Mouse (Mus musculus): ENCODE measurements around the gene Nadk2. TPM values are rescaled to one million over a fixed set of nuclear protein-coding genes. Genes with fewer than 3 reads are reported as not detected.

Nadk2 gene
- polyA plus RNA-seq, 1 experiment from 2014 or later: 23.1 TPM

- Histone ChIP-seq H3K4me2 (replicated peaks) (no peak overlapping the region), H3K9ac (replicated peaks) (no peak overlapping the region), H3K36me3 (peaks cover 70% of the 10 kb centered on the region), H3K27ac (replicated peaks) (no peak overlapping the region), H3K4me3 (no peak overlapping the region), H3K9me3 (no peaks in the 10 kb centered on the region), H3K4me1 (no peaks in the 10 kb centered on the region), H3K27me3 (no peaks in the 10 kb centered on the region)
- no peak for ATAC-seq (replicated peaks)
- 96% methylated on average over 4 of the region's 4 CpGs for WGBS
These were observed 47.8 kb downstream of the Nadk2 start for GRCm38 (mm10) chr15:9118852-9119251.

GRCm38 (mm10) chr15:9120081-9120480 is 49.0 kb downstream of the Nadk2 start:
- no peak overlapping the region for H3K4me3 ChIP-seq
- peaks cover 70% of the 10 kb centered on the region for H3K36me3 ChIP-seq
- H3K4me1 ChIP-seq: no peaks in the 10 kb centered on the region
- H3K27me3 ChIP-seq: no peaks in the 10 kb centered on the region
- WGBS: 93% methylated on average over 2 of the region's 2 CpGs
- H3K4me2 ChIP-seq (replicated peaks): no peak overlapping the region
- peak overlapping the region; percentile 42; the same call in 1 of the 2 replicates for H3K27ac ChIP-seq (replicated peaks)
- H3K9me3 ChIP-seq: no peaks in the 10 kb centered on the region
- no peak overlapping the region for H3K9ac ChIP-seq (replicated peaks)
- peak; percentile 80 for ATAC-seq (replicated peaks)

- H3K9ac ChIP-seq (replicated peaks): no peak overlapping the region
- no peaks in the 10 kb centered on the region for H3K4me1 ChIP-seq
- no peaks in the 10 kb centered on the region for H3K9me3 ChIP-seq
- H3K36me3 ChIP-seq: peaks cover 56% of the 10 kb centered on the region
- no peak overlapping the region for H3K4me2 ChIP-seq (replicated peaks)
- no peak for ATAC-seq (replicated peaks)
- no peak overlapping the region for H3K4me3 ChIP-seq
- WGBS: 92% methylated on average over 4 of the region's 4 CpGs
- no peaks in the 10 kb centered on the region for H3K27me3 ChIP-seq
- no peak overlapping the region for H3K27ac ChIP-seq (replicated peaks)
These were observed 51.9 kb downstream of the Nadk2 start for GRCm38 (mm10) chr15:9122989-9123388.

- Histone ChIP-seq H3K36me3 (peaks cover 53% of the 10 kb centered on the region), H3K27ac (replicated peaks) (no peak overlapping the region), H3K27me3 (no peaks in the 10 kb centered on the region), H3K9ac (replicated peaks) (no peak overlapping the region), H3K4me3 (no peak overlapping the region), H3K4me2 (replicated peaks) (no peak overlapping the region), H3K9me3 (no peaks in the 10 kb centered on the region), H3K4me1 (no peaks in the 10 kb centered on the region)
- 93% methylated on average over 21 of the region's 21 CpGs for WGBS
- ATAC-seq (replicated peaks): no peak
These were observed 53.8 kb downstream of the Nadk2 start for GRCm38 (mm10) chr15:9124856-9125255.

GRCm38 (mm10) chr15:9127051-9127791 is 56.2 kb downstream of the Nadk2 start:
- peaks cover 53% of the 10 kb centered on the region for H3K36me3 ChIP-seq
- no peaks in the 10 kb centered on the region; the same call in 1 of the 2 replicates for H3K4me1 ChIP-seq
- H3K27ac ChIP-seq (replicated peaks): no peak overlapping the region
- ATAC-seq (replicated peaks): no peak
- H3K4me3 ChIP-seq: no peak overlapping the region
- H3K4me2 ChIP-seq (replicated peaks): no peak overlapping the region
- H3K9me3 ChIP-seq: no peaks in the 10 kb centered on the region
- WGBS: 93% methylated on average over 7 of the region's 7 CpGs
- no peak overlapping the region for H3K9ac ChIP-seq (replicated peaks)
- no peaks in the 10 kb centered on the region for H3K27me3 ChIP-seq

GRCm38 (mm10) chr15:9130772-9131498 is 59.9 kb downstream of the Nadk2 start:
- no peak overlapping the region for H3K4me3 ChIP-seq
- 0 out of 2 replicates have a peak, but pooled peaks have one; percentile 20 for ATAC-seq (replicated peaks)
- no peaks in the 10 kb centered on the region for H3K27me3 ChIP-seq
- WGBS: 73% methylated on average over 9 of the region's 9 CpGs
- H3K4me2 ChIP-seq (replicated peaks): no peak overlapping the region
- peaks cover 30% of the 10 kb centered on the region for H3K36me3 ChIP-seq
- no peaks in the 10 kb centered on the region for H3K9me3 ChIP-seq
- H3K9ac ChIP-seq (replicated peaks): no peak overlapping the region
- H3K4me1 ChIP-seq: peaks cover 12% of the 10 kb centered on the region
- no peak overlapping the region; the same call in 1 of the 2 replicates for H3K27ac ChIP-seq (replicated peaks)

GRCm38 (mm10) chr15:9131499-9131888 is 60.4 kb downstream of the Nadk2 start:
- no peak overlapping the region for H3K27ac ChIP-seq (replicated peaks)
- H3K9ac ChIP-seq (replicated peaks): no peak overlapping the region
- H3K9me3 ChIP-seq: no peaks in the 10 kb centered on the region
- WGBS: 85% methylated on average over 4 of the region's 4 CpGs
- no peaks in the 10 kb centered on the region for H3K27me3 ChIP-seq
- peaks cover 36% of the 10 kb centered on the region for H3K36me3 ChIP-seq
- H3K4me2 ChIP-seq (replicated peaks): no peak overlapping the region
- peaks cover 12% of the 10 kb centered on the region for H3K4me1 ChIP-seq
- ATAC-seq (replicated peaks): no peak
- no peak overlapping the region for H3K4me3 ChIP-seq

GRCm38 (mm10) chr15:9132693-9133443 is 61.8 kb downstream of the Nadk2 start:
- Histone ChIP-seq H3K9me3 (no peaks in the 10 kb centered on the region), H3K36me3 (peaks cover 41% of the 10 kb centered on the region), H3K27ac (replicated peaks) (peak overlapping the region; percentile 41), H3K4me1 (peaks cover 20% of the 10 kb centered on the region), H3K27me3 (no peaks in the 10 kb centered on the region), H3K4me2 (replicated peaks) (no peak overlapping the region), H3K9ac (replicated peaks) (no peak overlapping the region), H3K4me3 (no peak overlapping the region)
- peak; percentile 65 for ATAC-seq (replicated peaks)
- WGBS: 64% methylated on average over 13 of the region's 13 CpGs

GRCm38 (mm10) chr15:9134891-9135507 is 63.9 kb downstream of the Nadk2 start:
- H3K4me2 ChIP-seq (replicated peaks): no peak overlapping the region
- H3K4me1 ChIP-seq: peaks cover 39% of the 10 kb centered on the region
- H3K9ac ChIP-seq (replicated peaks): no peak overlapping the region
- H3K27ac ChIP-seq (replicated peaks): no peak overlapping the region
- no peaks in the 10 kb centered on the region for H3K9me3 ChIP-seq
- H3K4me3 ChIP-seq: no peak overlapping the region
- no peaks in the 10 kb centered on the region for H3K27me3 ChIP-seq
- WGBS: 80% methylated on average over 6 of the region's 6 CpGs
- no peak for ATAC-seq (replicated peaks)
- peaks cover 35% of the 10 kb centered on the region for H3K36me3 ChIP-seq

- peak overlapping the region; percentile 56 for H3K4me2 ChIP-seq (replicated peaks)
- H3K9me3 ChIP-seq: no peaks in the 10 kb centered on the region
- H3K9ac ChIP-seq (replicated peaks): peak overlapping the region; percentile 53
- no peaks in the 10 kb centered on the region for H3K27me3 ChIP-seq
- peaks cover 42% of the 10 kb centered on the region for H3K4me1 ChIP-seq
- ATAC-seq (replicated peaks): no peak
- peak overlapping the region; percentile 62 for H3K4me3 ChIP-seq
- WGBS: 28% methylated on average over 10 of the region's 10 CpGs
- H3K27ac ChIP-seq (replicated peaks): no peak overlapping the region
- H3K36me3 ChIP-seq: peaks cover 21% of the 10 kb centered on the region
These were observed 68.4 kb downstream of the Nadk2 start for GRCm38 (mm10) chr15:9139447-9139846.

GRCm38 (mm10) chr15:9140252-9140680 is 69.2 kb downstream of the Nadk2 start, which contains the start of gene Lmbrd2:
Gene Lmbrd2 (plus strand): TSS chr15:9140550.
- H3K4me3 ChIP-seq: peak within 1 kb of the TSS; percentile 62
- no peaks in the 10 kb centered on the region for H3K27me3 ChIP-seq
- peak within 1 kb of the TSS; percentile 74 for H3K9ac ChIP-seq (replicated peaks)
- peaks cover 21% of the 10 kb centered on the region for H3K36me3 ChIP-seq
- peaks cover 38% of the 10 kb centered on the region for H3K4me1 ChIP-seq
- peak; percentile 99 for ATAC-seq (replicated peaks)
- under 1% methylated on average over 34 of the region's 34 CpGs for WGBS
- H3K4me2 ChIP-seq (replicated peaks): peak within 1 kb of the TSS; percentile 76
- no peaks in the 10 kb centered on the region for H3K9me3 ChIP-seq
- peak within 1 kb of the TSS; percentile 85 for H3K27ac ChIP-seq (replicated peaks)
